Mouse (Mus musculus) heart, adult 11 months (tissue): ENCODE measurements at regions not wholly inside any gene's neighbourhood (a gene's known extent, or its start where the extent isn't known, plus 50 kb on each side); places are given as distances from the start of the nearest gene placed in this dataset.

Experiments
- DNase-seq: peaks from one replicate; pipeline ENCODE4 v3.0.0; 2022

DNA sequence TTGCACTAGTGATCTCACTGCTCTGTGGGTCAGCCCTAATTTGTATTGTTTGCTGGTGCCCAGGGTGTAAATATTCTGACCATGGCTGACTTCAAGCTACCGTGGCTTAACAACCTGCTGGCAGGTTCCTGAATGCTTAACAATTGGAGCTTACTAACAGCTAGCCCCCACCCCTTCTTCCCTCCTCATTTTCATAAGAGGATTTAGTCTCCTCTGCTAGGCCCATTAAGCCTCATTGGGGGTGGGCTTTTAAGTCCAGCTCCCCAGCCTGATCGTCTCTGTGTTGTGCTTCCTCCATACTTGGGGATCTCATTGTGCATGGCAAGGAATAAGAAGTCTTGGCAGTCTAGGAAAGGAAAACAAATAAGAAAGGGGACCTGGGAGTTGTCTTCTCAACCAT lies 118.6 kb upstream of the Snx19 start:
- no peak for DNase-seq

DNA sequence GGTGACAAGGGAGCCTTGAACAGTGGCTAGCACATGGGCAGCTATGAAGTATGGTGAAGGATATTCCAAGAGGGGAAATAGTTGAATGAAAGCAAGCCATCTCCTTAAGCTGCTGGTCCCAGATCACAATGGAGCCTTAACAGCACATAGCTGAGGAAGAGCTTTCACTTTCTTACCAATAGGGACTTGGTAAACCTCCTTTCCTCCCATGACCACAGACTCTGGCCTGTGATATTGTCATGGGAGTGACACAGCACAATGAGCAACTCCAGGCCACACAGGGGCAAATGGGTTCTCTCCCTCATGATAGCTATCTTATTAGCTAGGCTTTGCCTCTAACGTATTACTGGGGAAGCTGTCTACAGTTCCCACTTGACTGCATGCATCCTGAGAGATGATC lies 113.5 kb upstream of the Snx19 start:
- DNase-seq = no peak

DNA sequence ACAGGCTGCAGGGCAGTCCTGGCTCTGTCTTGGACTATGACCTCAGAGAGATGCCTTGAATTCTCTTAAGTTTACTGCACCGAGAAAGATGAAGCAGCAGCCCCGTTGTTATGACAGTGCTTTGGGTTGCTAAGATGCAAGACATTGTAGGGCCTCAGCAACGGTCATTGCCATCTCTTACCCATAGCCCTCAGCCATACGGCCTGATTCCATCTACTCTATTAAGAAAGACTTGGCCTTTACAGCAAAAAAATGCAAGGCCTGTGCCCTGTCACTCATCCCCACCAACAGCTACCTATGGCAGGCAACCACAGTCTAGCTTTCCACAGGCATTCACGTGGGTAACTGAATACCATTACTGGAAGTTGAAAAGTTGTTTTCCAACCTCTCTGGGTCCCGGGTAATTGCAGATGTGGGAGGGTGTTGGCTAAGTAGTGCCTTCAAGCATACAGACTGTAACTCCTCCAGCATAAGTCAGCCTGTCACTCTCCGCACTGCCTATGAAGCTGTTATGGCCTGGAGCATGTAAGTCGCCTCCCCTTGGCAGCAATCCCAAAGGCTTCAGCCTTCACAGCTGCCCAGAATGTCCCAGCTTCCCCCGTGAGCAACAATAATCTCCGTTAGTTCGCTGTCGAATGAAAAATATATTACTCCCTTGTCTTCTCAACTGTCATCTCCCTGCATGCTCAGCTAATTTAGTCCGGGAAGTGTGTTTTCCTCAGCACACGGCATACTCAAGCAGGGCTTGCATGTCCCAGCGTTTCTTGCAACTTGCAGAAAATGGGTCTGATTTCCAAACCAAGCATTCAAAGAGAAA lies 112.3 kb upstream of the Snx19 start:
- peak; percentile 90 for DNase-seq

DNA sequence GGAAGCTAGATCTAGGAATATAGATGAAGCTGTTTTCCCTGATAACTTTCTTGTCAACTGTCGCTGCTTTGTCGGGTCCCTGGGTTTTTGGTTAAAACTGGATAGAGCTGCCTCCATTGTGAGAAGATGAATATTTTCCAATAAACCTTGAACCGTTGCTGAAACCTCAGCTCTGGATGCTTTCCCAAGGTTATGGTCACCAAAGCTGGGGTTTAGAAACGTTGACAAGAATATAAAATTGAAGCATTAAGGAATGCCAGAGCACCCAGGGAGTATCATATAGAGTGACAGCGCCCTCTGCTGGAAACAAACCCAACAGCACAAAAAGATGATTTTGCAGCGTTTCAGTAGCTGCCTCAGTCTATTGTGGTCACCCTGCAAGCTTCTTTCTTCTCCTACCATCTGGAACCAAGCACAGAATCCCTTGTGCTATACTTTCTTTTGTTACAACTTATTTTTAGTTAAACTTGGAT lies 111.7 kb upstream of the Snx19 start:
- no peak for DNase-seq

DNA sequence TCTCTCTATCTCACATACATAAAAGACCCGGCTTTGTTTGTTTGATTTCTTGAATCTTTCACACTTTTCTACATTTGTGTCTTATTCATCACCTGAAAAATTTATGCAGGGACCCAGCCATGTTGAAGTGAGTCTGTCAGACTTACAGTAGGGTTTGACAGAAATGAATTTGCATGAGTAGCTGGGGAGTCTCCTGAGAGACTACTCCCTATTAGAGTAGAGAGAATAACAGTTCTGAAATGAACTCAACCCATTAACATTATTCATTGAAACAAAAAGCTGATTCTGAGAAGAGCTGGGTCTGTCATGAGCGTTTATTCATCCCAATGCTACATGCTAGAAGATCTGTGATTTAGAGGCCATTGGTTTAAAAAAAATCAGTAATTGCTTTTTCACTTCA lies 82.0 kb upstream of the Snx19 start:
- no peak for DNase-seq

DNA sequence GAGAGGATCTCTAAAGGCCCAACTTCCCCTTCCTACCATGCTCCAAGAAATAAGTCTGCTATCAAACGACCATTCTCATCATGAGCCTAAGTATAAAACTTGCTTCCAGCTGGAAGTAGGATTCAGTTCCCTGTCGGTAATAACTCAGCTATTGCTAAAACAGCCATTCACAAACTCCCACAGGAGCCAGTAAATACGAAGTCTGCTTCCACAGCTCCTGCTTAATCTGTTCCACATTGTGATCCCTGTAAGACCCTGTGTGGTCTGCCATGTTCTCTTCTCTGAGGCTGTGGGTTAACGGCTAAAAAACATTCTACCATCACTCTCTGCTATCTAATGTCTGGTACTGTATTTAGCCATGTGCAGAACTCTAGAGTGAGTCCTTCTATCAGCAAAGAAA lies 72.9 kb upstream of the Snx19 start:
- DNase-seq = no peak

DNA sequence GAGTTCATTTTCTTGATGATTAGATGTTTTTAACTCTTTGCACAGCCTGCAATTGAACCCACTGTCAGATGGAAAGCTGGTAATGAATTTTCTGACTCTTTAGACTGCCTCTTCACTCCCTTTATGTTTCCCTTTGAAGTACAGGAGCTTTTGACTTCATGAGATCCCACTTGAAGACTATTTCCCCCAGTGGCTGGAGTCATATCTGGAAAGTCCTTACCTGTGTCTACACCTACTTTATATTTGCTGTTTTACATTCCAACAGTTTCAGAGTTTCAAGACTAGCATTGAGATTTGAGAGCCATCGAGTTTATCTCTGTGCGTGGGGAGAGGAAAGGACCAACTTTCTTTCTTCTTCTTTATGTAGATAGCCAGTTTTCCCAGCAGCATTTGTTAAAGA lies 71.3 kb upstream of the Snx19 start:
- no peak for DNase-seq

DNA sequence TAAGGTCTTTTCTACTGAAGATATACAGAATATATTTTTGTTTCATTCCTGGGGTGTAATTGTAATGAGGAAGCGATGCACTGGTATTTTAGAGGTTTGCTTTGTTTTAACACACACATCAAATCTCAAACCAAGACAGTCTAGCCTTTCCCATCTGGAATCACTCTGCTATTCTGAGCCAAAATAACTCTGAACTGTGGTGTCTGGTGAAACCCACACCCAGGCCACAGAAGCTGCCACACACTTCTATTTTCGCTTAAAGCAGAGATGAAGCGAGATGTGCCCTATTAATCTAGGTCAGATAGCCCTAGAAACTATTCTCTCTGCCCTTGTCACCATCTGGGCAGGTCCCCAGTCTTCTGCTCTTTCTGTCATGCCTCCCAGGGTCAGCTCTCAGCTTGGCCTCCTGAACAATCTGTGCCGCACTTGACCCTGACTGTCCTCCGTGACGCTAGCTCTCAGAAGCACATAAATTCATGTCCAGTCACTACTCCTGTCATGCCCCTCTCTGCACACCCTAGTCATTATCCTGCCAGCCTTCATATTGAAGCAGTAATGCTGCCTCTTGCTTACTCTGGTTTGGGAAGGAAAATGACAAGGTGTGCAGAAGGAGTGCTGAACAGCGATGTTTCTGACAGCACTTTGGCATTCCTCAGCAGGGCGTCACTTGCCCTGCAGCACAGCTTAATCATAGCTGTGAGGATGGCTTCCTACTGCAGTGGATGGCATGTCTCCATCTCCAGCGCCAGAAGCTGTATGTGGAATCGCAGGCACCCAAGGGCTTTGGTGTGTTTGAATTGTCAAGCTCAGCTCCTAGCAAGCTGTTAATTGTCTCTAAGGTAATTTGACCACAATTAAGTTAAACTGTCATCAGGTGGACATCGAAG lies 57.1 kb upstream of the Snx19 start:
- no peak for DNase-seq

DNA sequence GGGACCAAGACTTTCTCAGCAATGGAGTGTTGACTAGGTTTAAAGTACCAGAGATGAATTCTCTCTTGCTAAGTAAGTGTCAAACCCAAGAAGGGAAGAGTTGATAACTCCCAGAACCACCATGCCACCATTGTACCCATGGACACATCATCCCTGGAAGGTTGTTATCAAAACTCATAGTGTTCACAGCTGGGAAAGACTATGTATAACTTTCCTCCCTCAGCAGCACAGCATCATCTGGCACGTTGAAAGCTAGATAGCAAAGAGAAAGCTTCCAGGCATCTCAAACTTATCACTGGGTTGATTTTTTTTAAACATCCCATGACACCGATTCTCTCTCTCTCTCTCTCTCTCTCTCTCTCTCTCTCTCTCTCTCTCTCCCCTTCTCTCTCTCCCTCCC lies 56.1 kb upstream of the Snx19 start:
- DNase-seq = no peak

DNA sequence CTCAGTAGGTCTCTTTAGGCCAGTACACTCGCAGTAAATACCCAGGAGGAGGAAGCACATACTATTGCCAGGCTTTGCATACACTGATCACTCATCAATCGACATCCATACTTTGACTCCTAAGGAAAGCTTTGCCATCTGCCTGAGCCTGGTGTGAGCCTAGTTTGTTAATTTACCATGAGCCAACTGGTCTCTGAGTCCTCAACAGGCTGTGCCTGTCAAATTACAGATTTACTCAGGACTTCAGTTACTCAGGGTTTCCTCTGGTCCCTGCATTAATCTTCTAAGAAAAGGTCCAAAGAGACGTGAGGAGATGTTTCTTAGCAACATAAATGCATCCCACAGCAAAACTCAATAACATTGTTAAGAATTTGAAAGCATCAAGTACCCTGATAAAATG lies 50.0 kb upstream of the Snx19 start:
- DNase-seq = no peak
